Mouse (Mus musculus) embryonic facial prominence, embryonic 11.5 days (tissue): ENCODE results near the gene Dtnb. TPM values are rescaled to one million over a fixed set of nuclear protein-coding genes. Genes with fewer than 3 reads are reported as not detected.
A peak's percentile ranks its signal among the peaks of the same experiment; 100 is the strongest.

ENCODE experiments used
- ATAC-seq: fragments of 200-750 bp; cut with Nextera tagmentation; replicated peaks from 2 replicates; pipeline ENCODE4 v1.8.0; 2017; ENCODE audit warnings: low read depth; ENCODE audit not compliant: insufficient number of reproducible peaks, low FRiP score, low TSS enrichment
- DNase-seq: peaks from one replicate; pipeline ENCODE4 v3.0.0-alpha.2; 2015; ENCODE audit warnings: low spot score
- H3K27ac ChIP-seq: fragments of 300-500 bp; sonication (generic); replicated peaks from 2 replicates; pipeline ENCODE4 v1.5.1; 2014; ENCODE audit warnings: mild to moderate bottlenecking, low read depth, low read length, control low read depth
- H3K27me3 ChIP-seq: fragments of 300-500 bp; sonication (generic); 2 replicates; pipeline ENCODE4 v1.6.1; 2014; ENCODE audit warnings: mild to moderate bottlenecking, low read length, moderate library complexity, mixed read lengths; ENCODE audit not compliant: control insufficient read depth, insufficient read depth
- H3K36me3 ChIP-seq: fragments of 300-500 bp; sonication (generic); replicated peaks from 2 replicates; pipeline ENCODE4 v1.6.1; 2014; ENCODE audit warnings: low read depth, mild to moderate bottlenecking, low read length, moderate library complexity, mixed read lengths; ENCODE audit not compliant: control insufficient read depth, insufficient read depth
- H3K4me1 ChIP-seq: fragments of 300-500 bp; sonication (generic); 2 replicates; pipeline ENCODE4 v1.6.1; 2014; ENCODE audit warnings: low read length, mixed read lengths; ENCODE audit not compliant: control insufficient read depth, insufficient read depth
- H3K4me2 ChIP-seq: fragments of 300-500 bp; sonication (generic); 2 replicates; pipeline ENCODE4 v1.6.1; 2014; ENCODE audit warnings: low read depth, mild to moderate bottlenecking, control low read depth, low read length, moderate library complexity
- H3K4me3 ChIP-seq: fragments of 300-500 bp; sonication (generic); 2 replicates; pipeline ENCODE4 v1.5.1; 2014; ENCODE audit warnings: low read depth, low read length, control low read depth
- H3K9ac ChIP-seq: fragments of 300-500 bp; sonication (generic); replicated peaks from 2 replicates; pipeline ENCODE4 v1.6.1; 2014; ENCODE audit warnings: mild to moderate bottlenecking, control low read depth, low read length
- H3K9me3 ChIP-seq: fragments of 300-500 bp; sonication (generic); replicated peaks from 2 replicates; pipeline ENCODE4 v1.6.1; 2016; ENCODE audit warnings: mild to moderate bottlenecking, low read length, inconsistent platforms, mixed read lengths; ENCODE audit not compliant: control insufficient read depth
- WGBS: fragments of 180-500 bp; shearing (Covaris S2); extraction: QIAGEN DNeasy Blood & Tissue Kit; methylation state at CpG from one replicate; pipeline ENCODE4 v1.1.7; 2014; 5-methylcytosine and 5-hydroxymethylcytosine counted together
- polyA plus RNA-seq: library from polyadenylated mRNA; unstranded; fragments of >200 nt; fragmentation: Nextera tagmentation; extraction: Ambion mirVana; gene quantifications from 2 replicates; pipeline ENCODE4 v1.2.1, GENCODE M21; 2014

Dtnb gene
- polyA plus RNA-seq, 1 experiment from 2014 or later: 40.4 TPM

GRCm38 (mm10) chr12:3778286-3778685 lies 206.1 kb downstream of the Dtnb start:
- Histone ChIP-seq H3K27ac (no peak overlapping the region), H3K36me3 (no peaks in the 10 kb centered on the region), H3K27me3 (no peaks in the 10 kb centered on the region), H3K4me1 (peaks cover 6% of the 10 kb centered on the region), H3K4me3 (no peak overlapping the region), H3K9ac (no peak overlapping the region), H3K4me2 (no peak overlapping the region), H3K9me3 (no peaks in the 10 kb centered on the region)
- WGBS: 79% methylated on average over 6 of the region's 6 CpGs
- ATAC-seq (no peak), DNase-seq (no peak)

- 80% methylated on average over 2 of the region's 2 CpGs for WGBS
- H3K4me2 ChIP-seq: no peak overlapping the region
- no peak for ATAC-seq
- no peaks in the 10 kb centered on the region for H3K36me3 ChIP-seq
- H3K9me3 ChIP-seq: no peaks in the 10 kb centered on the region
- H3K4me1 ChIP-seq: peaks cover 6% of the 10 kb centered on the region
- H3K4me3 ChIP-seq: no peak overlapping the region
- no peak overlapping the region for H3K27ac ChIP-seq
- no peaks in the 10 kb centered on the region for H3K27me3 ChIP-seq
- H3K9ac ChIP-seq: no peak overlapping the region
- DNase-seq: no peak
Measured at GRCm38 (mm10) chr12:3779639-3780038, 207.5 kb downstream of the Dtnb start.

- H3K36me3 ChIP-seq: no peaks in the 10 kb centered on the region
- DNase-seq (peak; percentile 70), ATAC-seq (peak; percentile 56)
- peaks cover 6% of the 10 kb centered on the region for H3K4me1 ChIP-seq
- H3K27me3 ChIP-seq: no peaks in the 10 kb centered on the region
- H3K4me2 ChIP-seq: no peak overlapping the region
- H3K9me3 ChIP-seq: no peaks in the 10 kb centered on the region
- 8% methylated on average over 8 of the region's 8 CpGs for WGBS
- no peak overlapping the region for H3K9ac ChIP-seq
- peak overlapping the region; percentile 68 for H3K27ac ChIP-seq
- no peak overlapping the region for H3K4me3 ChIP-seq
Measured at GRCm38 (mm10) chr12:3780405-3780891, 208.3 kb downstream of the Dtnb start.

GRCm38 (mm10) chr12:3780931-3781471 lies 208.8 kb downstream of the Dtnb start:
- Histone ChIP-seq H3K9me3 (no peaks in the 10 kb centered on the region), H3K27ac (peak overlapping the region; percentile 68; the same call in 1 of the 2 replicates), H3K27me3 (no peaks in the 10 kb centered on the region), H3K4me2 (no peak overlapping the region), H3K9ac (no peak overlapping the region), H3K36me3 (no peaks in the 10 kb centered on the region), H3K4me1 (peaks cover 6% of the 10 kb centered on the region), H3K4me3 (no peak overlapping the region)
- peak; percentile 65 for ATAC-seq
- 29% methylated on average over 7 of the region's 7 CpGs for WGBS
- peak; percentile 69 for DNase-seq

- H3K27me3 ChIP-seq: no peaks in the 10 kb centered on the region
- H3K4me1 ChIP-seq: peaks cover 6% of the 10 kb centered on the region
- peak overlapping the region; percentile 68; the same call in 1 of the 2 replicates for H3K27ac ChIP-seq
- H3K36me3 ChIP-seq: no peaks in the 10 kb centered on the region
- H3K4me3 ChIP-seq: no peak overlapping the region
- ATAC-seq (peak; percentile 75), DNase-seq (peak; percentile 85)
- 10% methylated on average over 8 of the region's 8 CpGs for WGBS
- no peak overlapping the region for H3K4me2 ChIP-seq
- H3K9ac ChIP-seq: no peak overlapping the region
- H3K9me3 ChIP-seq: no peaks in the 10 kb centered on the region
Measured at GRCm38 (mm10) chr12:3781482-3781881, 209.3 kb downstream of the Dtnb start.

- Histone ChIP-seq H3K4me3 (no peak overlapping the region), H3K36me3 (no peaks in the 10 kb centered on the region), H3K4me2 (no peak overlapping the region), H3K9me3 (no peaks in the 10 kb centered on the region), H3K27me3 (no peaks in the 10 kb centered on the region), H3K4me1 (peaks cover 12% of the 10 kb centered on the region), H3K9ac (no peak overlapping the region), H3K27ac (no peak overlapping the region)
- ATAC-seq: no peak
- peak; percentile 21 for DNase-seq
- WGBS: 53% methylated on average over 3 of the region's 3 CpGs
Measured at GRCm38 (mm10) chr12:3783196-3783825, 211.1 kb downstream of the Dtnb start.

- Histone ChIP-seq H3K27ac (no peak overlapping the region), H3K4me1 (peaks cover 12% of the 10 kb centered on the region), H3K9ac (no peak overlapping the region), H3K36me3 (no peaks in the 10 kb centered on the region), H3K27me3 (no peaks in the 10 kb centered on the region), H3K4me2 (no peak overlapping the region), H3K4me3 (no peak overlapping the region), H3K9me3 (no peaks in the 10 kb centered on the region)
- ATAC-seq (no peak), DNase-seq (no peak)
- 88% methylated on average over 2 of the region's 2 CpGs for WGBS
Measured at GRCm38 (mm10) chr12:3784258-3784657, 212.1 kb downstream of the Dtnb start.

GRCm38 (mm10) chr12:3784729-3785128 lies 212.5 kb downstream of the Dtnb start:
- Histone ChIP-seq H3K4me1 (peaks cover 12% of the 10 kb centered on the region), H3K4me2 (no peak overlapping the region), H3K9ac (no peak overlapping the region), H3K9me3 (no peaks in the 10 kb centered on the region), H3K27me3 (no peaks in the 10 kb centered on the region), H3K36me3 (no peaks in the 10 kb centered on the region), H3K4me3 (no peak overlapping the region), H3K27ac (no peak overlapping the region)
- DNase-seq (no peak), ATAC-seq (no peak)
- 82% methylated on average over 4 of the region's 4 CpGs for WGBS
